Mouse (Mus musculus): ENCODE data around the gene 2410137M14Rik. TPM values are rescaled to one million over a fixed set of nuclear protein-coding genes. Genes with fewer than 3 reads are reported as not detected.
"Not testable (repeated sequence)": the region's sequence is repeated elsewhere in the genome, so short reads cannot be mapped to it uniquely, and the experiment has no call there.

The 2410137M14Rik gene
- polyA plus RNA-seq, 1 experiment from 2014 or later, result 0.44 TPM

- 71% methylated on average over 2 of the region's 2 CpGs for WGBS
These were observed 17.4 kb upstream of the 2410137M14Rik start for GRCm38 (mm10) chr17:36998477-36998876.

DNA sequence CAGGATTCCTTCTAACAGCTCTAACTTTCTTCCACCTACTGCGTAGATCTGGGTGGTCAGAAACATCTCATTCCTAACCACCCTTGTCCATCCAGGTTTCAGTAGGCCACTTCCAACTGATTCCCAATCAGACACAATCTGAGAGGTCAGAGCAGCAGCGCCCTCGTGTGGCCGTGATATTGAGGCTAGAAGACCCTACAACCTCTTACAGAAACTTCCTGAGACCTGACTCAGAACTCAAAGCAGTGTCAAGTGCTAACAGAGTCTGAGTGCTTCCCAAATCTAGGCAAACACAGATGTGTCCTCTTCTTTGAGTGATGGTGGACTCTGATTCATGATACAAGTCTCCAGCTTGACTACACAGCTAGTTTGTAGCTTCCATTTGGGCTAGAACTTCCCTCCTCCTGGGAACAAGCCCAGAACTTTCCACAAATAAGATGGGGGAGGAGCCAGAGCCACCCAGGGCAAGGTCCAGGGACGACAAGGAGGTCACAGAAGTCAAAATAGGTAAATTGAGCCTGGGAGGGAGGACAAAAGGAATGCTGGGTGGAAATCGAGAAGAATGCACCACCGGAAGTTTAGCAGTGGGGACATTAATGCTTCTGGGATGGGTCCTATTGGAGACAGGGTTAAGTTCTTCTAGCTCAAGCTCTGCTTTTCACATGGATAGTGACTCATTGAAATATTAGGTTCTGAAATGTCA, 16.1 kb upstream of the 2410137M14Rik start:
- Histone ChIP-seq H3K4me3 (ENCODE audit: low read depth, low read length) (no peak overlapping the region), H3K36me3 (ENCODE audit: control insufficient read depth, insufficient read depth, low read length) (no peaks in the 10 kb centered on the region), H3K4me2 (ENCODE audit: low read length) (no peak overlapping the region), H3K27ac (ENCODE audit: low read length) (no peak overlapping the region), H3K27me3 (ENCODE audit: control insufficient read depth, insufficient read depth, low read depth, low read length) (no peaks in the 10 kb centered on the region), H3K9me3 (replicated peaks; ENCODE audit: control insufficient read depth, low read length, poor library complexity, severe bottlenecking) (no peaks in the 10 kb centered on the region), H3K4me1 (ENCODE audit: control insufficient read depth, insufficient read depth, low read length) (peaks cover 2% of the 10 kb centered on the region; the same call in 1 of the 2 replicates), H3K9ac (ENCODE audit: low read depth, low read length) (no peak overlapping the region)
- 0 out of 2 replicates have a peak, but pooled peaks have one; percentile 21 for ATAC-seq
- 31% methylated on average over 7 of the region's 7 CpGs for WGBS

More at GRCm38 (mm10) chr17:36998477-36998876, 17.4 kb upstream of the 2410137M14Rik start:
- no peak overlapping the region for H3K27ac ChIP-seq (ENCODE audit: low read length)
- no peak overlapping the region for H3K4me3 ChIP-seq (ENCODE audit: low read depth, low read length)
- H3K9ac ChIP-seq (ENCODE audit: low read depth, low read length), result no peak overlapping the region
- H3K36me3 ChIP-seq (ENCODE audit: control insufficient read depth, insufficient read depth, low read length), result no peaks in the 10 kb centered on the region
- ATAC-seq, result no peak
- H3K9me3 ChIP-seq (replicated peaks; ENCODE audit: control insufficient read depth, low read length, poor library complexity, severe bottlenecking), result no peaks in the 10 kb centered on the region
- H3K4me2 ChIP-seq (ENCODE audit: low read length), result no peak overlapping the region
- H3K27me3 ChIP-seq (ENCODE audit: control insufficient read depth, insufficient read depth, low read depth, low read length), result no peaks in the 10 kb centered on the region
- H3K4me1 ChIP-seq (ENCODE audit: control insufficient read depth, insufficient read depth, low read length), result peaks cover 2% of the 10 kb centered on the region; the same call in 1 of the 2 replicates

DNA sequence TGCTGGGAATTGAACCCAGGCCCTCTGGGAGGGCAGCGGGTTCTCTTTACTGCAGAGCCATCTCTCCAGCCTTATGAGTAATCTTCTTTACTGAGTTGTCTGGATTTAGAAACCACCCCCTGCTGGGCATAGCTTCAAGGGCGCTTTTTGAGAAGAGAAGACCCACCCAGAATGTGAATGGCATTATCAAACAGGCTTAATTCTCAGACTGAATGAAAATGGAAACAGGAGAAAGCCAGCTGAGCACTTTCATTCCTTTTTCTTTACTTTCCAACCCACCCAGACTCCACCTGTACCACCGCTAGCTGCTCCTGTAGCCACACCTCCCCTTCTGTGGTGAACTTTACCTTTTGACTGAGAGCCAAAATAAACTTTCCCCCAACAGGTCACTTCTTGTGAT, 14.4 kb upstream of the 2410137M14Rik start:
- ATAC-seq, result no peak
- Histone ChIP-seq H3K36me3 (ENCODE audit: control insufficient read depth, insufficient read depth, low read length) (no peaks in the 10 kb centered on the region), H3K4me2 (ENCODE audit: low read length) (no peak overlapping the region), H3K9me3 (replicated peaks; ENCODE audit: control insufficient read depth, low read length, poor library complexity, severe bottlenecking) (no peaks in the 10 kb centered on the region), H3K4me3 (ENCODE audit: low read depth, low read length) (no peak overlapping the region), H3K4me1 (ENCODE audit: control insufficient read depth, insufficient read depth, low read length) (no peaks in the 10 kb centered on the region), H3K27me3 (ENCODE audit: control insufficient read depth, insufficient read depth, low read depth, low read length) (no peaks in the 10 kb centered on the region), H3K27ac (ENCODE audit: low read length) (no peak overlapping the region), H3K9ac (ENCODE audit: low read depth, low read length) (no peak overlapping the region)
- 56% methylated on average over 3 of the region's 3 CpGs for WGBS

DNA sequence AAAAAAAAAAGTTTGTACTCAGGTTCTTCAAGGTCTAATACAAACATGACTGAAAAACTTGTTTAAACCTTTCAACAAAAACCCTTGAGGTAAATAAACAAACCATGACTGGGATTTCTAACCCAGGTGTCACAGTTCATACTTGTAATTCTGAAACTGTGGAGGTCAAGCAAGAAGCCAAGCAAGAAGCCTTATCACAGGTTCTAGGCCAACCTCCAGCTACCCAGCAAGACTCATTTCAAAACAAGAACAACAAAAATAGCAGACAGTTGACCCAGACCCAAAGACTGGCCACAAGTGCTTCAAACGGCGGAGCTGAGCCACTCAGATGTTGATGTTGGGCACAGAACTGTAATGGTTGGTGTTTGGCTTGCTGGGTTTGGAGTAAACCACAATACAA, 13.5 kb upstream of the 2410137M14Rik start:
- Histone ChIP-seq H3K27me3 (ENCODE audit: control insufficient read depth, insufficient read depth, low read depth, low read length) (peaks cover 2% of the 10 kb centered on the region; the same call in 1 of the 2 replicates), H3K27ac (ENCODE audit: low read length) (no peak overlapping the region), H3K4me1 (ENCODE audit: control insufficient read depth, insufficient read depth, low read length) (no peaks in the 10 kb centered on the region), H3K4me2 (ENCODE audit: low read length) (no peak overlapping the region), H3K36me3 (ENCODE audit: control insufficient read depth, insufficient read depth, low read length) (no peaks in the 10 kb centered on the region), H3K9me3 (replicated peaks; ENCODE audit: control insufficient read depth, low read length, poor library complexity, severe bottlenecking) (no peaks in the 10 kb centered on the region), H3K4me3 (ENCODE audit: low read depth, low read length) (no peak overlapping the region), H3K9ac (ENCODE audit: low read depth, low read length) (no peak overlapping the region)
- 95% methylated on average over 2 of the region's 2 CpGs for WGBS
- no peak for ATAC-seq

DNA sequence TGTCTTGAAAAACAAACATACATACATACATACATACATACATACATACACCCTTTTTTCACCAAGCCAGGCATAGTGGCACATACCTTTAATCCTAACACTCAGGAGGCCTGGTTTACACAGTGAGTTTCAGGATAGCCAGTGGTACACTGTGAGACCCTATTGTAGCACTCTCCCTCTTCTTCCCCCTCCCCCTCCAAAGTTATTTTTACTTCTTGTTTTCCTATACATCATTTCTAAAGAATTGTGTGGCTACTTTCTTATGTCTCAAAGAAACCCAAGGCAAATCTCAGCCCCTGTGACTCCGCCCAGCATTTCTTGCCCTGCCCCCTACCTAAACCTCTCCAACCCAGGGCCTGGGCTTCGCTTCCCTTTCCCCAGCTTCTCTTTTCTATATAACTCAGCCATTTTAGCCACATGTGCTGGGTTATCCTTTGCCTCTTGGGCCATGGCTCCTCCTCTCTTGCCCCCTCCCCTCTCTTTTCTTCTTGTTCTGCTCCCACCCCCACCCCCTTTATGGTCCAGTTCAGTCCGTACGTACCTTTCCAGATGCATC, 12.8 kb upstream of the 2410137M14Rik start:
- ATAC-seq, result no peak
- Histone ChIP-seq H3K9me3 (replicated peaks; ENCODE audit: control insufficient read depth, low read length, poor library complexity, severe bottlenecking) (no peaks in the 10 kb centered on the region), H3K9ac (ENCODE audit: low read depth, low read length) (no peak overlapping the region), H3K4me3 (ENCODE audit: low read depth, low read length) (no peak overlapping the region), H3K36me3 (ENCODE audit: control insufficient read depth, insufficient read depth, low read length) (no peaks in the 10 kb centered on the region), H3K27ac (ENCODE audit: low read length) (no peak overlapping the region), H3K4me2 (ENCODE audit: low read length) (no peak overlapping the region), H3K27me3 (ENCODE audit: control insufficient read depth, insufficient read depth, low read depth, low read length) (peaks cover 9% of the 10 kb centered on the region; the same call in 1 of the 2 replicates), H3K4me1 (ENCODE audit: control insufficient read depth, insufficient read depth, low read length) (no peaks in the 10 kb centered on the region)
- WGBS, result 92% methylated on average over 4 of the region's 4 CpGs

DNA sequence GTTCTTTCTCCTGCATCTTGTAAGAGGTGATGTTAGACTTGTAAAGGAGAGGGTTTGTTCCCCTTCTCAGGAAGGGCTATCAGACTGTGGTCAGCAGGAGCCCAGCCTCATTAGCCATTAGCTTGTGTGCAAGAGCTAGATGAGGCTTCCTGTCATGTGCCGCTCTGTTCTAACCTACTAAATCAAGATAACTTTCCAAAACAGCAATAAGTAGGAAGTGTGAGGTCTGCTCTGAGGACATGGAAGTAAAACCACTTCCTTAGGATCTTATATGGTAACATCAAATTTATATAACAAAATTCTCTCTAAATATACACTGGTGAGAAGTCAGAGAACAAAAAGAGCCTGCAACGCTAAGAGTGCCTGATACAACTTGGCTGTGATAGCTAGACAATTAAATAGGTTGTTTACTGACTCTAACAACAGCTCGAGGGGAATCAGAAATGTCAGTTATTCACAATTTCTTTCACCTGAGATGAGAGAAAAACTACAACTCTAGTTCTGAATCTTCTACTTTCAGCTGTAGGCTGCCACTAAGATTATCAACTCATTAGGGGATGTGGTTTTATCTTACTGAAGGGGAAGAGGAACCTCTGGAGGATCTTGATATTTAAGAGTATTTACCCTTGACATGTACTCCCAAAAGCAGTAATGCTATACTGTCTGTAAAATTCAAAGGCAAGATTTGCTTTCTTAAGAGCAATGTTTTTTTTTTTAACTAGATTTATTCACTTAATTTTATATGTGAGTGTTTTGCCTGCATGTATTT, 11.5 kb upstream of the 2410137M14Rik start:
- 87% methylated on average over 3 of the region's 3 CpGs for WGBS
- Histone ChIP-seq H3K4me1 (ENCODE audit: control insufficient read depth, insufficient read depth, low read length) (no peaks in the 10 kb centered on the region), H3K4me3 (ENCODE audit: low read depth, low read length) (no peak overlapping the region), H3K9me3 (replicated peaks; ENCODE audit: control insufficient read depth, low read length, poor library complexity, severe bottlenecking) (no peaks in the 10 kb centered on the region), H3K27ac (ENCODE audit: low read length) (no peak overlapping the region), H3K36me3 (ENCODE audit: control insufficient read depth, insufficient read depth, low read length) (no peaks in the 10 kb centered on the region), H3K9ac (ENCODE audit: low read depth, low read length) (no peak overlapping the region), H3K27me3 (ENCODE audit: control insufficient read depth, insufficient read depth, low read depth, low read length) (peaks cover 22% of the 10 kb centered on the region), H3K4me2 (ENCODE audit: low read length) (no peak overlapping the region)
- ATAC-seq, result no peak

GRCm38 (mm10) chr17:36990630-36991029, 9.6 kb upstream of the 2410137M14Rik start:
- not testable (repeated sequence) for H3K9ac ChIP-seq (ENCODE audit: low read depth, low read length); H3K36me3 ChIP-seq (ENCODE audit: control insufficient read depth, insufficient read depth, low read length); H3K9me3 ChIP-seq (replicated peaks; ENCODE audit: control insufficient read depth, low read length, poor library complexity, severe bottlenecking); H3K4me1 ChIP-seq (ENCODE audit: control insufficient read depth, insufficient read depth, low read length); H3K27ac ChIP-seq (ENCODE audit: low read length); H3K4me2 ChIP-seq (ENCODE audit: low read length); H3K4me3 ChIP-seq (ENCODE audit: low read depth, low read length); ATAC-seq
- 97% methylated on average over 6 of the region's 6 CpGs for WGBS
- H3K27me3 ChIP-seq (ENCODE audit: control insufficient read depth, insufficient read depth, low read depth, low read length), result peaks cover 23% of the 10 kb centered on the region

- H3K9ac ChIP-seq (ENCODE audit: low read depth, low read length), result no peak within 1 kb of the TSS
- ATAC-seq, result no peak
- H3K36me3 ChIP-seq (ENCODE audit: control insufficient read depth, insufficient read depth, low read length), result no peaks in the 10 kb centered on the region
- H3K27ac ChIP-seq (ENCODE audit: low read length), result no peak within 1 kb of the TSS
- no peaks in the 10 kb centered on the region for H3K9me3 ChIP-seq (replicated peaks; ENCODE audit: control insufficient read depth, low read length, poor library complexity, severe bottlenecking)
- 0 out of 2 replicates have a peak within 1 kb of the TSS, but pooled peaks have one; percentile 10 for H3K4me3 ChIP-seq (ENCODE audit: low read depth, low read length)
- H3K27me3 ChIP-seq (ENCODE audit: control insufficient read depth, insufficient read depth, low read depth, low read length), result peaks cover 23% of the 10 kb centered on the region
- H3K4me2 ChIP-seq (ENCODE audit: low read length), result peak within 1 kb of the TSS; percentile 27
- 21% methylated on average over 5 of the region's 5 CpGs for WGBS
- no peaks in the 10 kb centered on the region for H3K4me1 ChIP-seq (ENCODE audit: control insufficient read depth, insufficient read depth, low read length)
These were observed 8.4 kb upstream of the 2410137M14Rik start, which contains the start of gene H2-M5 for GRCm38 (mm10) chr17:36989437-36989836. Gene H2-M5, minus strand, starts transcription at chr17:36989537.

Measured in midbrain, embryonic 16.5 days (tissue).